22 mouse cellular contexts compared by ENCODE assay signal in genomic region chr6:113284931-113285330, GRCm38 (mm10). TPM values are rescaled to one million over a fixed set of nuclear protein-coding genes. Genes with fewer than 3 reads are reported as not detected.
DNase-seq lines count a peak whose midpoint lies in the region; ATAC-seq lines count a peak whose summit lies in the region.
"Had no signal": no experiment of that assay in that cellular context is flagged by ENCODE, and none has a peak within 500 bp of the region (broad histone marks: within the 10 kb centered on the region; RNA-seq: fewer than 3 reads in every experiment).

No protein-coding gene starts in this region.

- no peaks in the 10 kb centered on the region for H3K9me3 ChIP-seq in forebrain, embryonic 11.5 days (ENCODE audit: control insufficient read depth, low read length)
- H3K9me3 ChIP-seq: embryonic facial prominence, embryonic 13.5 days; forebrain, embryonic 13.5 days; heart, embryonic 10.5 days; hindbrain, embryonic 12.5 days had no signal

- H3K4me1 ChIP-seq in forebrain, embryonic 11.5 days (replicated peaks; ENCODE audit: control insufficient read depth, insufficient read depth, low read length), result peaks cover 7% of the 10 kb centered on the region; the same call in 1 of the 2 replicates

- ATAC-seq in common myeloid progenitor, adult 5-6 weeks (replicated peaks; ENCODE audit: low read depth, poor library complexity, severe bottlenecking), result peak; percentile 57
- peak; percentile 74 for ATAC-seq in monocyte, adult 5-6 weeks (replicated peaks; ENCODE audit: insufficient number of reproducible peaks, low FRiP score, low TSS enrichment, poor library complexity, severe bottlenecking)
- ATAC-seq in forebrain, embryonic 11.5 days (replicated peaks; ENCODE audit: low FRiP score), result no peak
- ATAC-seq: forebrain, embryonic 13.5 days; hindbrain, embryonic 16.5 days; inflammation-experienced regulatory T-cells, adult 6 months had no signal

- peaks cover 27% of the 10 kb centered on the region for H3K27me3 ChIP-seq in forebrain, embryonic 11.5 days (ENCODE audit: control insufficient read depth, insufficient read depth, low read length)
- H3K27me3 ChIP-seq: CH12.LX had no signal

- H3K4me2 ChIP-seq in forebrain, embryonic 11.5 days (ENCODE audit: low read depth, low read length, severe bottlenecking), result no peak overlapping the region
- H3K4me2 ChIP-seq: embryonic facial prominence, embryonic 13.5 days; forebrain, embryonic 13.5 days; hindbrain, embryonic 12.5 days had no signal

- no peak overlapping the region for H3K9ac ChIP-seq in forebrain, embryonic 11.5 days (ENCODE audit: low read length)
- H3K9ac ChIP-seq: embryonic facial prominence, embryonic 13.5 days; forebrain, embryonic 13.5 days; hindbrain, embryonic 12.5 days had no signal

- H3K27ac ChIP-seq in forebrain, embryonic 11.5 days (ENCODE audit: low read depth, low read length), result no peak overlapping the region
- H3K27ac ChIP-seq: embryonic facial prominence, embryonic 13.5 days; forebrain, embryonic 13.5 days; heart, embryonic 10.5 days; hindbrain, embryonic 12.5 days had no signal

- no peaks in the 10 kb centered on the region for H3K36me3 ChIP-seq in forebrain, embryonic 11.5 days (ENCODE audit: control insufficient read depth, insufficient read depth, low read length)

- 81% methylated on average over 3 of the region's 3 CpGs for WGBS in forebrain, embryonic 11.5 days

- no peak overlapping the region for H3K4me3 ChIP-seq in forebrain, embryonic 11.5 days (ENCODE audit: low read depth, low read length)
- H3K4me3 ChIP-seq: embryonic facial prominence, embryonic 13.5 days; forebrain, embryonic 13.5 days; heart, embryonic 10.5 days; hindbrain, embryonic 12.5 days had no signal

- DNase-seq in 416B (ENCODE audit: low read depth), result peak; percentile 9
- peak; percentile 50 for DNase-seq in A20 (ENCODE audit: low read depth, low spot score)
- DNase-seq in MN1 (ENCODE audit: low spot score), result no peak
- no peak for DNase-seq in forebrain, embryonic 11.5 days (ENCODE audit: low spot score)
- DNase-seq in right cerebral cortex, postnatal 25 days, result no peak
- DNase-seq: adrenal gland, postnatal 10 days; cerebellum, adult 11 months; cerebellum, adult 8-10 months; gastrocnemius, postnatal 36 days; heart, adult 18-20 months; heart, postnatal 10 days; heart, postnatal 4 days had no signal

RNA-seq across cellular contexts. Expression of gene Cpne9, which starts 2.8 kb away (rescaled TPM):
- 0.05 TPM in 1 of 2 replicates, not detected in the other for total RNA-seq in common myeloid progenitor, adult 5-6 weeks (2017)
- 0.19 to 0.75 TPM in 2 of 3 replicates, not detected in the other for total RNA-seq in monocyte, adult 5-6 weeks (2017)
- 0.13 and 0.52 TPM in 2 replicates for polyA plus RNA-seq in forebrain, embryonic 11.5 days (2014; fragmentation: Nextera tagmentation; extraction: Ambion mirVana)
- total RNA-seq: gastrocnemius, adult 8-10 months; gastrocnemius, postnatal 36 days; heart, adult 18-20 months; heart, postnatal 10 days; heart, postnatal 4 days had no signal
- polyA plus RNA-seq: heart, embryonic 10.5 days had no signal

RNA-seq across cellular contexts. Expression of gene Brpf1, which starts 22.0 kb away (rescaled TPM):
- 27.5 and 35.7 TPM in 2 replicates for total RNA-seq in common myeloid progenitor, adult 5-6 weeks (2017)
- total RNA-seq in monocyte, adult 5-6 weeks (2017), result 77.8 to 91.4 TPM (median 83.9 TPM) in 3 replicates
- polyA plus RNA-seq in forebrain, embryonic 11.5 days (2014; fragmentation: Nextera tagmentation; extraction: Ambion mirVana), result 31.9 and 35.4 TPM in 2 replicates

RNA-seq across cellular contexts. Expression of gene Ogg1, which starts 41.8 kb away (rescaled TPM):
- total RNA-seq in common myeloid progenitor, adult 5-6 weeks (2017), result 10.2 and 11.7 TPM in 2 replicates
- 6.4 to 12.2 TPM (median 9.2 TPM) in 3 replicates for total RNA-seq in monocyte, adult 5-6 weeks (2017)
- polyA plus RNA-seq in forebrain, embryonic 11.5 days (2014; fragmentation: Nextera tagmentation; extraction: Ambion mirVana), result 14.2 and 14.5 TPM in 2 replicates

RNA-seq across cellular contexts. Expression of gene Mtmr14, which starts 47.3 kb away (rescaled TPM):
- 20.5 and 35.4 TPM in 2 replicates for total RNA-seq in common myeloid progenitor, adult 5-6 weeks (2017)
- 40.8 to 50.3 TPM (median 42.0 TPM) in 3 replicates for total RNA-seq in monocyte, adult 5-6 weeks (2017)
- polyA plus RNA-seq in forebrain, embryonic 11.5 days (2014; fragmentation: Nextera tagmentation; extraction: Ambion mirVana), result 50.5 and 50.8 TPM in 2 replicates

RNA-seq across cellular contexts. Expression of gene Camk1, which starts 58.9 kb away (rescaled TPM):
- total RNA-seq in common myeloid progenitor, adult 5-6 weeks (2017), result 29.9 and 41.3 TPM in 2 replicates
- 27.9 to 116 TPM (median 103 TPM) in 3 replicates for total RNA-seq in monocyte, adult 5-6 weeks (2017)
- 47.8 and 52.5 TPM in 2 replicates for polyA plus RNA-seq in forebrain, embryonic 11.5 days (2014; fragmentation: Nextera tagmentation; extraction: Ambion mirVana)

Comparison
In these comparisons a context has a peak if more than half of its experiments do, and no peak if none do; other contexts are left out.
1. DNase-seq: peak in 416B (single experiment) and A20 (single experiment); none in MN1 (single experiment), forebrain, embryonic 11.5 days (single experiment) and right cerebral cortex, postnatal 25 days (single experiment).